Mouse (Mus musculus): ENCODE data around the gene Ssr2.

GRCm38 (mm10) chr3:88571856-88572255, 3.8 kb upstream of the Ssr2 start:
- TF ChIP-seq CTCF (IDR thresholded peaks at IDR 0.05) (no peak), EP300 (IDR thresholded peaks at IDR 0.05) (no peak)

All from lung, postnatal 0 days (tissue).